Mouse (Mus musculus) embryonic facial prominence, embryonic 11.5 days (tissue): ENCODE measurements around the gene Mbd3. TPM values are rescaled to one million over a fixed set of nuclear protein-coding genes. Genes with fewer than 3 reads are reported as not detected.
A peak's percentile ranks its signal among the peaks of the same experiment; 100 is the strongest.

Experiments
- ATAC-seq: fragments of 200-750 bp; cut with Nextera tagmentation; replicated peaks from 2 replicates; pipeline ENCODE4 v1.8.0; 2017; ENCODE audit warnings: low read depth; ENCODE audit not compliant: insufficient number of reproducible peaks, low FRiP score, low TSS enrichment
- DNase-seq: peaks from one replicate; pipeline ENCODE4 v3.0.0-alpha.2; 2015; ENCODE audit warnings: low spot score
- H3K27ac ChIP-seq: fragments of 300-500 bp; sonication (generic); replicated peaks from 2 replicates; pipeline ENCODE4 v1.5.1; 2014; ENCODE audit warnings: mild to moderate bottlenecking, low read depth, low read length, control low read depth
- H3K27me3 ChIP-seq: fragments of 300-500 bp; sonication (generic); 2 replicates; pipeline ENCODE4 v1.6.1; 2014; ENCODE audit warnings: mild to moderate bottlenecking, low read length, moderate library complexity, mixed read lengths; ENCODE audit not compliant: control insufficient read depth, insufficient read depth
- H3K36me3 ChIP-seq: fragments of 300-500 bp; sonication (generic); replicated peaks from 2 replicates; pipeline ENCODE4 v1.6.1; 2014; ENCODE audit warnings: low read depth, mild to moderate bottlenecking, low read length, moderate library complexity, mixed read lengths; ENCODE audit not compliant: control insufficient read depth, insufficient read depth
- H3K4me1 ChIP-seq: fragments of 300-500 bp; sonication (generic); 2 replicates; pipeline ENCODE4 v1.6.1; 2014; ENCODE audit warnings: low read length, mixed read lengths; ENCODE audit not compliant: control insufficient read depth, insufficient read depth
- H3K4me2 ChIP-seq: fragments of 300-500 bp; sonication (generic); 2 replicates; pipeline ENCODE4 v1.6.1; 2014; ENCODE audit warnings: low read depth, mild to moderate bottlenecking, control low read depth, low read length, moderate library complexity
- H3K4me3 ChIP-seq: fragments of 300-500 bp; sonication (generic); 2 replicates; pipeline ENCODE4 v1.5.1; 2014; ENCODE audit warnings: low read depth, low read length, control low read depth
- H3K9ac ChIP-seq: fragments of 300-500 bp; sonication (generic); replicated peaks from 2 replicates; pipeline ENCODE4 v1.6.1; 2014; ENCODE audit warnings: mild to moderate bottlenecking, control low read depth, low read length
- H3K9me3 ChIP-seq: fragments of 300-500 bp; sonication (generic); replicated peaks from 2 replicates; pipeline ENCODE4 v1.6.1; 2016; ENCODE audit warnings: mild to moderate bottlenecking, low read length, inconsistent platforms, mixed read lengths; ENCODE audit not compliant: control insufficient read depth
- WGBS: fragments of 180-500 bp; shearing (Covaris S2); extraction: QIAGEN DNeasy Blood & Tissue Kit; methylation state at CpG from one replicate; pipeline ENCODE4 v1.1.7; 2014; 5-methylcytosine and 5-hydroxymethylcytosine counted together
- polyA plus RNA-seq: library from polyadenylated mRNA; unstranded; fragments of >200 nt; fragmentation: Nextera tagmentation; extraction: Ambion mirVana; gene quantifications from 2 replicates; pipeline ENCODE4 v1.2.1, GENCODE M21; 2014

Gene Mbd3
- 241 and 259 TPM in 2 replicates for polyA plus RNA-seq

DNA sequence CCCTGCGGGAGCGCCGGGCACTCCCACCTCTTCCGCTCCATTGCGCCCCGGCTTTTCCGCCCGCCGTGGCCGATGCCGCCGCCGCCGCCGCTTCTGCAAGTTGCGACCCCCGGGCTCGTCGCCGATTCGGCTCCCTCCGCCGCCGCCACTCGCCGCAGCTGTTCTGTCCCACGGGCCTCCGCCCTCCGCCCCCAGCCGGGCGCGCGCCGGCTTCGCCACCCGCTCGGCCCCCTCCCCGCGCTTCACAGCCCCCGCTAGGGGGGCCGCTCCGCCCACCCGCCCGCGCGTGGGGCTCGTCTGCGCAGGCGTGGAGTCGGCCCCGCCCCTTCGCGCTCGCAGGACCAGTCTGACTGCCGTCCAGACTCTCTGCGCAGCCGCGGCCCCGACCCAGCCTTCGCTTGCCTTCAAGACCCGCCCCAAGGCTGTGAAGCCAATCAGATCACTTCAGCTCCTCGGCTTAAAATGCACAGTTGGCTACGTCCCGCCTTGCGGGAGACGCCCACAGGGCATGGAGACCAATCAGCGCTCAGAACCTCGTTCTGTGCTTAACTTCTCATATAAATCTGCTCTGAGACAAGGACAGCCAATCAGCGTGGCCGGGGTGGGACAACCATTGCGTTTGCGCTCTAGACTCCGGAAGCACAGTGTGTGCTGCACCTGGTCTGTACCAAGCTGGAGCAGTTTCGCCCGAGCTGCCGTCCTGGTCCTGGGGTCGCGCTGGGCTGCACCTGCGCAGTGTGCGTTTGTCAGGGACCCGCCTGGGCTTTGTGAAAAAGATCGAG, at the start of gene Mbd3:
TSS of gene Mbd3 (minus strand) at position 360 of the 782 bp plus-strand sequence.
- no peaks in the 10 kb centered on the region for H3K9me3 ChIP-seq
- peak within 1 kb of the TSS; percentile 71 for H3K4me2 ChIP-seq
- ATAC-seq (peak; percentile 96), DNase-seq (peak; percentile 100)
- H3K4me1 ChIP-seq = no peaks in the 10 kb centered on the region; the same call in 1 of the 2 replicates
- H3K9ac ChIP-seq = peak within 1 kb of the TSS; percentile 96
- peaks cover 14% of the 10 kb centered on the region for H3K36me3 ChIP-seq
- peak within 1 kb of the TSS; percentile 71 for H3K4me3 ChIP-seq
- 1% methylated on average over 60 of the region's 82 CpGs for WGBS
- H3K27ac ChIP-seq = peak within 1 kb of the TSS; percentile 99
- no peaks in the 10 kb centered on the region for H3K27me3 ChIP-seq

DNA sequence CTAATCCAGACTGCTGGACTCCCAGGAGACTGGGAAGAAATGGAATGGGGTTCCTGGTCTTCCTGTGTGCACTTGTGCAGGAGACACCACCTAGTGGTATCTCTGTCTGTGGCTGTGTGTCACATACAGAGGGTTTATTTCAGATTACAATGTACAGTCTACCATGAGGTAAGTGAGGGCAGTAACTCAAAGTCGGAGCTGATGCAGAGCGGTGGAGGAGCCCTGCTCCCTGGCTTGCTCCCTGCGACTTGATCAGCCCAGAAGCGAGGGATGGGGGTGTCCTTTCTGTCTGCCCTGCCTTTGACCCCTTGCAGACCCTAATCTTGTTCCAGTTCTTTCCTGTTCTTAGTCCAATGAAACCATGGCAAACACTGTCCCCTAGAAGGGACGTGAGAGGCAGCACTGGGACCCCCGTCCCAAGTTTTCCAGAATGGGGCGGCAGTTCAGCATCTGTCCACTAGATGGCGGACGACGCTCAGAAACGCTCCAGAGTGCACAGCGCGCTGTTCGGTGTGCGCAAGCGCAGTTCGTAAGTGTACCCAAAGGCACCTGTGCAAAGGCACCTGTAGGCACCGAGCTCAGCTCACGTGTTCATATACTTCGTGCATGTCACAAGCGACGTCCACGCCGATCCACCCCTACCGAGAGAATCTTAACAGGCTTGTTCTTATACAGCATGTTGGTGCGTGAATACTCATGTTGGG, 46.7 kb upstream of the Mbd3 start:
- Histone ChIP-seq H3K4me2 (no peak overlapping the region), H3K4me3 (no peak overlapping the region), H3K9ac (no peak overlapping the region), H3K27ac (no peak overlapping the region), H3K9me3 (no peaks in the 10 kb centered on the region), H3K36me3 (no peaks in the 10 kb centered on the region), H3K27me3 (peaks cover 2% of the 10 kb centered on the region; the same call in 1 of the 2 replicates), H3K4me1 (no peaks in the 10 kb centered on the region)
- ATAC-seq (peak; percentile 75), DNase-seq (peak; percentile 89)
- WGBS = 7% methylated on average over 26 of the region's 26 CpGs

DNA sequence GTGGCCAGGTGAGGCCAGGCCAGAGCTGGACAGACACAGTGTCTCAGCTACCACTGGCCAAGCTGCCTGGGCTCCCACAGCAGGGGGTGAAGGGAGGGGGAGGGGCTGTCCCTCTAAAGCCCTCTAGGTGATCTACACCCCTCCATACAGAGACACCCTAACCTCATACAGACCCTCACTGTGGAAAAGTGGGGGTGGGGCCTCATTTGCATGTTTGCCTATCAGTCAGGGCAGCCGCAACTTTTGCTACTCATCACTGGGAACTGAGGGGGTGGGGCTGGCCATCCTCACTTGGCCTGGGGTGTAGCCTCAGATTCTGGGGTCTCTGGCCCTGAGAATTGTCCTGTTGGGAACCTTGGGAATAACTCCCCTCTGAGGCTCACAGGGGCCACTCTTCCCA, 45.7 kb upstream of the Mbd3 start:
- no peak for ATAC-seq
- DNase-seq = no peak
- Histone ChIP-seq H3K27ac (no peak overlapping the region), H3K4me1 (no peaks in the 10 kb centered on the region), H3K4me3 (no peak overlapping the region), H3K36me3 (no peaks in the 10 kb centered on the region), H3K9ac (no peak overlapping the region), H3K9me3 (no peaks in the 10 kb centered on the region), H3K4me2 (no peak overlapping the region), H3K27me3 (peaks cover 2% of the 10 kb centered on the region; the same call in 1 of the 2 replicates)
- WGBS = 23% methylated on average over 1 of the region's 1 CpGs

DNA sequence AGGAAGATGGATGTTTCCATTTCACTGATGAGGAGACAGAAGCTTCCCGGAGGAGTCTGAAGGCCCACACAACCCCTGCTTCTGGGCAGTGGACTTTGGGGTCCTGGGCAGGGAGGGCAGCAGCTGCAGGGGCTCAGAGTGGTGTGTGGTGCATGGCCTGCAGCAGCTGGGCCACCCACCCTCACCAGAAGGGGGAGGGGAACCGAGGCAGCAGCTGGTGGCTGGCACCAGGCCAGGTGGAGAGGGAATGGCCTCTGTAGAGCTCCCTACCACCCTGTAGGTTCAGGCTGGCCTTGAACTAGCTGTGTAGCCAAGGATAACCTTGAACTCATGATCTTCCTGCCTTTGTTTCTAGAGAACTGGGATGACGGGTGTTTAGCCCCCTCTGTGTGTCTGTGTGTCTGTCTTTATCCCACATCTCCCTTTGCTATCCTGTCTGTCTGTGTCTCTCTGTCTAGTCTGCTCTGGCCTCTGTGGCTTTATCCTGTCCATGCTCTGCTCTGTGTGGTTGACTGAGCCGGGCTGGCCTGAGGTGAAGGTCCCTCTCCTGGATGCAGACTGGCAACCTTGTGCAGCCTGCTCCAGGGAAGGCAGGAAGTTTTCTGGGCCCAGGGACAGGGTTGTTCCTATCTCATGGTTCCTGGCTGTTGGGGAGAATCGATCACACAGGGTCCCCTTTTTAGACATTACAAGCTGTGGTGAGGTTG, 45.1 kb upstream of the Mbd3 start:
- no peaks in the 10 kb centered on the region for H3K36me3 ChIP-seq
- 46% methylated on average over 5 of the region's 5 CpGs for WGBS
- no peaks in the 10 kb centered on the region for H3K4me1 ChIP-seq
- ATAC-seq (no peak), DNase-seq (no peak)
- H3K9me3 ChIP-seq = no peaks in the 10 kb centered on the region
- no peak overlapping the region for H3K9ac ChIP-seq
- no peak overlapping the region for H3K27ac ChIP-seq
- peaks cover 2% of the 10 kb centered on the region; the same call in 1 of the 2 replicates for H3K27me3 ChIP-seq
- no peak overlapping the region for H3K4me3 ChIP-seq
- H3K4me2 ChIP-seq = no peak overlapping the region

DNA sequence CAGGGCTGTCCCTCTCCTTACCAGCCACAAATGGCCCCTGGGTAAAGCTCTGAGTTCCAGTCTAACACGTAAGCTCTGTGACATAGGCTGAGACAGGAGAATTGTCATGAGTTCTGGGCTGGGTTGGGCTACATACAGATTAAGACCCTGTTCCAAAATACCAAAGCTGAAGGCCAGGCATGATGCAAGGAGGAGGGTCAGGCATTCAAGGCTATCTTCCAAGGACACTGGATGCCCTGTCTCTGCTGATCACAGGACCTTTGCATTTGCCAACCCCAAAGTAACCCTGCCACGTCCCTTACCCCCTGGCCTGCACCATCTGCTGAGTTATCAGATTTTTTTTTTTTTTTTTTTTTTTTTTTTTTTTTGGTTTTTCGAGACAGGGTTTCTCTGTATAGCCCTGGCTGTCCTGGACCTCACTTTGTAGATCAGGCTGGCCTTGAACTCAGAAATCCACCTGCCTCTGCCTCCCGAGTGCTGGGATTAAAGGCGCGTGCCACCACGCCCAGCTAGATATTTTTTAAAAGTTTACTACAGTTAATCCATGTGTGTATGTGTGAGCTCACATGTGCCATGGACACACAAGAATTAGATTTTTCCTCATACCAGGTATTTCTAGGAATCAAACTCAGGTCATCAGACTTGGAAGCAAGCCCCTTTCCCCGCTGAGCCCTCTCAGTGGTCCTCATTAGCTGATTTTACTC, 44.4 kb upstream of the Mbd3 start:
- no peak overlapping the region for H3K4me3 ChIP-seq
- H3K27ac ChIP-seq = no peak overlapping the region
- H3K9me3 ChIP-seq = no peaks in the 10 kb centered on the region
- 81% methylated on average over 8 of the region's 8 CpGs for WGBS
- DNase-seq (no peak), ATAC-seq (no peak)
- no peak overlapping the region for H3K4me2 ChIP-seq
- H3K36me3 ChIP-seq = no peaks in the 10 kb centered on the region
- no peak overlapping the region for H3K9ac ChIP-seq
- peaks cover 2% of the 10 kb centered on the region; the same call in 1 of the 2 replicates for H3K27me3 ChIP-seq
- H3K4me1 ChIP-seq = no peaks in the 10 kb centered on the region

DNA sequence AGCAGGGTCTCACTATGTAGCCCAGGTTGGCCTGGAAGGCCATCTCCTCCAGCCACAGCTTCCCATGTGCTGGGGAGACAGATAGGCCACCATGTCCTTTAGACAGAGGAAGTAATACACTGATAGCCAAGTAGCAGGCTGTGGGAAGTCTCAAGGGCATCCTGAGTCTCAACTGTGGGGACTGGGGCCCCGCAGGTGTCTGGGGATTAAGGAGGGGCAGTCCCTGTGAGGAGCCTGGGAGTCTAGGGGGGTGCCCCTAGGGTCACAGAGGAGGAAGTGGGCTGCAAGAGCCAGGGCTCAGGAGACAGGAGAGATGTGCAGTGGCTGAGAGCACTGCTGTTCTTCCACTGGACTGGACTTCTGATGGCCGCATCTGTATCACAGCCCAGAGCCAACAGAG, 43.6 kb upstream of the Mbd3 start:
- DNase-seq (no peak), ATAC-seq (no peak)
- Histone ChIP-seq H3K4me1 (no peaks in the 10 kb centered on the region), H3K27ac (no peak overlapping the region), H3K27me3 (peaks cover 2% of the 10 kb centered on the region; the same call in 1 of the 2 replicates), H3K36me3 (no peaks in the 10 kb centered on the region), H3K4me2 (no peak overlapping the region), H3K9me3 (no peaks in the 10 kb centered on the region), H3K9ac (no peak overlapping the region), H3K4me3 (no peak overlapping the region)
- WGBS = 49% methylated on average over 2 of the region's 2 CpGs

DNA sequence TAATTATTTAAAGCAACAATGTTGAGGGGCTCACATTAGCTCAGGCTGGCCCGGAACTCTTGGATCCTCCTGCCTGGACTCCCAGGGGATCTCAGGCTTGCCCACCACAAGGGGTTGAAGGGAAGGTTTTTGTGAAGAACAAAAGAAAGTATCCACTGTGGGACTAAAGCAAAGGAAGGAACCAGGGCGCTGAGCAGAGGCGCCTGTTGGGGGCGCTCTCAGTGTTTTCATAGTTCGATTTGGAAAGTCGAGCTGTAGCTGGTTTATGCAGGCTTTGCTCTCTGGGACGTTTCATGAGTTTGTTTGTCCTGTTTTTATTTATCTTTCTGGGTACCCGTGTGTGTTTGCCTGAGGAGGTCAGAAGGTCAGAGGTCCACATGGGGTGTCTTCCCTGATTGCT, 42.2 kb upstream of the Mbd3 start:
- Histone ChIP-seq H3K9me3 (no peaks in the 10 kb centered on the region), H3K4me3 (no peak overlapping the region), H3K36me3 (no peaks in the 10 kb centered on the region), H3K27me3 (peaks cover 2% of the 10 kb centered on the region; the same call in 1 of the 2 replicates), H3K27ac (no peak overlapping the region), H3K9ac (no peak overlapping the region), H3K4me1 (no peaks in the 10 kb centered on the region), H3K4me2 (no peak overlapping the region)
- DNase-seq = no peak
- no peak for ATAC-seq
- WGBS = 59% methylated on average over 8 of the region's 8 CpGs
